Mouse (Mus musculus) midbrain, embryonic 14.5 days (tissue): ENCODE results near the gene M6pr. TPM values are rescaled to one million over a fixed set of nuclear protein-coding genes. Genes with fewer than 3 reads are reported as not detected.

Experiments
- ATAC-seq: fragments of 200-750 bp; cut with Nextera tagmentation; 2 replicates; pipeline ENCODE4 v1.8.0; 2017; ENCODE audit warnings: moderate number of reproducible peaks, moderate library complexity; ENCODE audit not compliant: low FRiP score, low TSS enrichment
- DNase-seq: peaks from one replicate; pipeline ENCODE4 v3.0.0-alpha.2; 2015
- H3K27ac ChIP-seq: fragments of 300-500 bp; sonication (generic); replicated peaks from 2 replicates; pipeline ENCODE4 v1.5.1; 2014; ENCODE audit warnings: mild to moderate bottlenecking, low read depth, low read length, moderate library complexity
- H3K27me3 ChIP-seq: fragments of 300-500 bp; sonication (generic); 2 replicates; pipeline ENCODE4 v1.6.1; 2014; ENCODE audit warnings: low read length, control low read depth, mixed read lengths; ENCODE audit not compliant: control insufficient read depth, insufficient read depth
- H3K36me3 ChIP-seq: fragments of 300-500 bp; sonication (generic); 2 replicates; pipeline ENCODE4 v1.6.1; 2014; ENCODE audit warnings: low read length, control low read depth; ENCODE audit not compliant: control insufficient read depth, insufficient read depth
- H3K4me1 ChIP-seq: fragments of 300-500 bp; sonication (generic); 2 replicates; pipeline ENCODE4 v1.6.1; 2014; ENCODE audit warnings: mild to moderate bottlenecking, antibody characterized with exemption, low read length, control low read depth; ENCODE audit not compliant: control insufficient read depth, insufficient read depth
- H3K4me2 ChIP-seq: fragments of 300-500 bp; sonication (generic); 2 replicates; pipeline ENCODE4 v1.6.1; 2014; ENCODE audit warnings: mild to moderate bottlenecking, low read length, moderate library complexity
- H3K4me3 ChIP-seq: fragments of 300-500 bp; sonication (generic); replicated peaks from 2 replicates; pipeline ENCODE4 v1.5.1; 2014; ENCODE audit warnings: low read depth, low read length
- H3K9ac ChIP-seq: fragments of 300-500 bp; sonication (generic); replicated peaks from 2 replicates; pipeline ENCODE4 v1.6.1; 2014; ENCODE audit warnings: mild to moderate bottlenecking, low read length, moderate library complexity
- H3K9me3 ChIP-seq: fragments of 300-500 bp; sonication (generic); 2 replicates; pipeline ENCODE4 v1.6.1; 2016; ENCODE audit warnings: low read length, control low read depth, mixed read lengths; ENCODE audit not compliant: control insufficient read depth
- WGBS: fragments of 180-500 bp; shearing (Covaris S2); extraction: QIAGEN DNeasy Blood & Tissue Kit; methylation state at CpG from one replicate; pipeline ENCODE4 v1.1.7; 2014; 5-methylcytosine and 5-hydroxymethylcytosine counted together
- polyA plus RNA-seq: library from polyadenylated mRNA; unstranded; fragments of >200 nt; fragmentation: Nextera tagmentation; extraction: Ambion mirVana; gene quantifications from 2 replicates; pipeline ENCODE4 v1.2.1, GENCODE M21; 2014

The M6pr gene
- polyA plus RNA-seq, 1 experiment from 2014 or later = 60.9 TPM

DNA sequence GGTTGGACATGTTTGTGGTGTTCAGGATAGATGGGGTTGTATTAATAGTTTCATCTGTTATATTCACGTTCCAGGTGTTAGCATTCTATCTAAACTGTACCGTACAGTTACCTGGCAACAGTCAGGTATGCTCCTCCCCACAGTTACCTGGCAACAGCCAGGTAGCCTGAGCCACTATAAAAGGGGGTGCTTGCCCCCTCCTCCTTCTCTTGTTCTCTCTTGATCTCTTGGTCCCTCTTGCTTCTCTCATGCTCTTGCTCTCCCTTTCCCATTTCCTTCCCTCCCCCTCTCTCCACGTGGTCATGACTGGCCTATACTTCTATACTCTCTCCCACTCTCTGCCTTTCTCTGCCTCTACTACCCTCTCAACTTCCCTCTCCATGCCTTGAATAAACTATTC is 57.2 kb downstream of the M6pr start:
- Histone ChIP-seq H3K27me3 (no peaks in the 10 kb centered on the region), H3K4me1 (no peaks in the 10 kb centered on the region), H3K9me3 (no peaks in the 10 kb centered on the region), H3K4me3 (no peak overlapping the region), H3K4me2 (no peak overlapping the region), H3K9ac (no peak overlapping the region), H3K27ac (no peak overlapping the region), H3K36me3 (no peaks in the 10 kb centered on the region)
- WGBS = 58% methylated on average over 3 of the region's 3 CpGs
- DNase-seq (no peak), ATAC-seq (no peak)

DNA sequence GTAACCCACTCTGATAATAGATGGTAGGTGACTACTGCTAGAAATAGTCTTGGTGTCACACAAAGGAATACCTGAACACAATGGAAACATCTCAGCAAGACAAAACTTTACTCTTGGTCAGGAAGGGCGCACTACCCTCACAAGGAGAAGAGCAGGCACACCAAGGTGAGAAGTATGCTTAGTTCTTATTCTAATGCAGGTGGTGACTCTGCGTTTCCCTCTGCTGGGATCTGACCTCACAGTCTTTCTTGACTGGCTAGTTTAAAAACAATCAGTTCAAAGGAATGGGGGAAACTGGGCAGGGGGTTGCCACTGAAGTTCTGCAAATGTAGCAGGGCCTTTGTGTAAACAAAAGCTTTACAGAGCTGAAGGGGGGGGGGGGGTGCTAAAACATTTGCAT is 57.8 kb downstream of the M6pr start:
- ATAC-seq = no peak
- Histone ChIP-seq H3K9ac (no peak overlapping the region), H3K27ac (no peak overlapping the region), H3K9me3 (no peaks in the 10 kb centered on the region), H3K36me3 (no peaks in the 10 kb centered on the region), H3K4me3 (no peak overlapping the region), H3K27me3 (no peaks in the 10 kb centered on the region), H3K4me1 (no peaks in the 10 kb centered on the region), H3K4me2 (no peak overlapping the region)
- no peak for DNase-seq
- 66% methylated on average over 2 of the region's 2 CpGs for WGBS

DNA sequence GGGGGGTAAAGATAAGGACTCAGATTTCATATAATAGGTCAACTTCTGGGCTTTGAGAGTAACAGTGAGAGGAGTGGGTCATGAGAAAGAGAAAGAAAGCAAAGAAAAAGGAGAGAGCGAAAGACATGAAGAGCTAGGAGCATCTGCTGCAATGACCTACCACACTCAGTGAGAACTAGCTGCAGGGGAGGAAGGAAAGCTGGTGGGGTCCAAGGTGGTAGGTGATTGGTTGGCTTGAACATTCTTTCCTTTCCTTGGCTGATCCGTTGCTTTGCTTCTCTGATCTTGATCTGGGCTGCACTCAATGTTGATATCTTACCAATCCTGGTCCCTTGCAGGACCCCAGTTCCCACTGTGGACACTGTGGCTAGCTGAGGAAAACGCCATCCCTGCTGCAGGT is 58.5 kb downstream of the M6pr start:
- ATAC-seq (no peak), DNase-seq (no peak)
- H3K4me3 ChIP-seq = no peak overlapping the region
- H3K4me1 ChIP-seq = no peaks in the 10 kb centered on the region
- H3K9me3 ChIP-seq = no peaks in the 10 kb centered on the region
- no peaks in the 10 kb centered on the region for H3K36me3 ChIP-seq
- no peak overlapping the region for H3K4me2 ChIP-seq
- H3K9ac ChIP-seq = no peak overlapping the region
- no peaks in the 10 kb centered on the region for H3K27me3 ChIP-seq
- 57% methylated on average over 3 of the region's 3 CpGs for WGBS
- H3K27ac ChIP-seq = no peak overlapping the region

Other genes starting within 250 kb of the M6pr start
- 0.92 and 1.0 TPM in 2 replicates for gene Klrg1, start 25.8 kb upstream of the M6pr start, polyA plus RNA-seq
- 43.3 and 46.7 TPM in 2 replicates for gene Phc1, start 31.8 kb downstream of the M6pr start, polyA plus RNA-seq
- gene Rimklb, start 190.0 kb downstream of the M6pr start, polyA plus RNA-seq = 109 and 133 TPM in 2 replicates
- 1.0 and 1.6 TPM in 2 replicates for gene Mfap5, start 197.1 kb downstream of the M6pr start, polyA plus RNA-seq
- gene Aicda, start 245.1 kb downstream of the M6pr start, polyA plus RNA-seq = 0.81 and 0.95 TPM in 2 replicates